Mouse (Mus musculus): ENCODE data around the gene Ythdc1.

Ythdc1 gene

DNA sequence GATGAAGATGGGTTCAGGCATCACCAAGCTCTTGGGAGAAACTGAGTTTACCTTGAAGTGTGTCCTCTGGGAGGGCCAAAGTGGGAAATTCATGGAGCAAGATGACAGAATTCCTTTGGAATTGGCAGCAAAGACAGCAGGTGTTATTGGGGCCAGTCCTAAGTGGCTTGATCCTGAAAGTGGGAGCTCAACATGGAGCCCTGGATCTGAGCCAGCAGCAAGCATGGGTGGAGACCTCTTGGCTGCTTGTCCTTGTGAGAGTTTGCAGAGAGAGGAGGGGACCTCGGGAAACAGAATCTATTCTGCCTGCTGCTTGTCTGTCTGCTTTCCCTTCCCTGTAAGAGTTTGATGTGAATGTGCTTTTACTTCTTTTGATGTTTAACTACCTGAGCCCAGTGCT is 67.9 kb downstream of the Ythdc1 start:
- DNase-seq (ENCODE audit: low read depth in 2 of 2, low spot score in 2 of 2): no peak
